Mouse (Mus musculus) ES-Bruce4 (cell line): Measurements from ENCODE around the gene Gm13088.
"Not testable (repeated sequence)": the region's sequence is repeated elsewhere in the genome, so short reads cannot be mapped to it uniquely, and the experiment has no call there.

Experiments
- CTCF ChIP-seq: IDR thresholded peaks from one replicate; pipeline ENCODE4 v1.8.1; 2011; ENCODE audit warnings: low read depth, low read length
- POLR2A ChIP-seq: IDR thresholded peaks from one replicate; pipeline ENCODE4 v1.8.1; 2011; ENCODE audit warnings: low read length; ENCODE audit not compliant: insufficient read depth

- TF ChIP-seq POLR2A, CTCF: not testable (repeated sequence)
These were observed 45.1 kb downstream of the Gm13088 start for GRCm38 (mm10) chr4:143611927-143612326.
